Mouse (Mus musculus): Measurements from ENCODE around the gene Luzp1. TPM values are rescaled to one million over a fixed set of nuclear protein-coding genes. Genes with fewer than 3 reads are reported as not detected.

Gene Luzp1
- polyA plus RNA-seq, 1 experiment from 2014 or later: 124 TPM

- Histone ChIP-seq H3K4me3 (peak overlapping the region; percentile 70; the same call in 1 of the 2 replicates), H3K4me1 (peaks cover 20% of the 10 kb centered on the region), H3K27me3 (peaks cover 31% of the 10 kb centered on the region), H3K9me3 (no peaks in the 10 kb centered on the region), H3K27ac (no peak overlapping the region), H3K36me3 (no peaks in the 10 kb centered on the region), H3K4me2 (replicated peaks) (peak overlapping the region; percentile 95), H3K9ac (no peak overlapping the region)
- ATAC-seq (ENCODE audit: insufficient number of reproducible peaks, insufficient read depth, low FRiP score, low TSS enrichment): no peak
- WGBS: 16% methylated on average over 9 of the region's 9 CpGs
Observed at GRCm38 (mm10) chr4:136463436-136463835, 6.1 kb upstream of the Luzp1 start.

GRCm38 (mm10) chr4:136466226-136466625 lies 3.3 kb upstream of the Luzp1 start:
- peaks cover 25% of the 10 kb centered on the region for H3K27me3 ChIP-seq
- no peak overlapping the region for H3K4me3 ChIP-seq
- 0 out of 2 replicates have a peak overlapping the region, but pooled peaks have one; percentile 17 for H3K27ac ChIP-seq
- ATAC-seq (ENCODE audit: insufficient number of reproducible peaks, insufficient read depth, low FRiP score, low TSS enrichment): no peak
- H3K9me3 ChIP-seq: no peaks in the 10 kb centered on the region
- H3K4me1 ChIP-seq: peaks cover 23% of the 10 kb centered on the region
- H3K4me2 ChIP-seq (replicated peaks): 0 out of 2 replicates have a peak overlapping the region, but pooled peaks have one; percentile 7
- H3K36me3 ChIP-seq: no peaks in the 10 kb centered on the region
- WGBS: 45% methylated on average over 4 of the region's 4 CpGs
- H3K9ac ChIP-seq: no peak overlapping the region

- peaks cover 20% of the 10 kb centered on the region for H3K4me1 ChIP-seq
- peaks cover 6% of the 10 kb centered on the region for H3K27me3 ChIP-seq
- ATAC-seq (ENCODE audit: insufficient number of reproducible peaks, insufficient read depth, low FRiP score, low TSS enrichment): no peak
- H3K9ac ChIP-seq: no peak overlapping the region
- H3K27ac ChIP-seq: peak overlapping the region; percentile 95; the same call in 1 of the 2 replicates
- H3K36me3 ChIP-seq: no peaks in the 10 kb centered on the region
- H3K4me3 ChIP-seq: peak overlapping the region; percentile 93; the same call in 1 of the 2 replicates
- no peaks in the 10 kb centered on the region for H3K9me3 ChIP-seq
- 79% methylated on average over 14 of the region's 14 CpGs for WGBS
- peak overlapping the region; percentile 68; the same call in 1 of the 2 replicates for H3K4me2 ChIP-seq (replicated peaks)
Observed at GRCm38 (mm10) chr4:136468553-136469327, 821 bp upstream of the Luzp1 start.

GRCm38 (mm10) chr4:136469941-136470346 lies 383 bp downstream of the Luzp1 start:
- Histone ChIP-seq H3K36me3 (no peaks in the 10 kb centered on the region), H3K4me1 (peaks cover 20% of the 10 kb centered on the region), H3K4me2 (replicated peaks) (peak overlapping the region; percentile 68), H3K27ac (peak overlapping the region; percentile 95), H3K9ac (peak overlapping the region; percentile 92), H3K4me3 (peak overlapping the region; percentile 93), H3K27me3 (no peaks in the 10 kb centered on the region; the same call in 1 of the 2 replicates), H3K9me3 (no peaks in the 10 kb centered on the region)
- peak; percentile 73 for ATAC-seq (ENCODE audit: insufficient number of reproducible peaks, insufficient read depth, low FRiP score, low TSS enrichment)
- under 1% methylated on average over 42 of the region's 55 CpGs for WGBS

GRCm38 (mm10) chr4:136470347-136471071 lies 948 bp downstream of the Luzp1 start:
- WGBS: 1% methylated on average over 56 of the region's 58 CpGs
- Histone ChIP-seq H3K4me1 (peaks cover 20% of the 10 kb centered on the region), H3K4me3 (peak overlapping the region; percentile 93), H3K27me3 (no peaks in the 10 kb centered on the region), H3K27ac (peak overlapping the region; percentile 95), H3K4me2 (replicated peaks) (peak overlapping the region; percentile 68), H3K36me3 (no peaks in the 10 kb centered on the region), H3K9ac (peak overlapping the region; percentile 92), H3K9me3 (no peaks in the 10 kb centered on the region)
- peak; percentile 29; the same call in 1 of the 2 replicates for ATAC-seq (ENCODE audit: insufficient number of reproducible peaks, insufficient read depth, low FRiP score, low TSS enrichment)

- Histone ChIP-seq H3K9me3 (no peaks in the 10 kb centered on the region), H3K36me3 (no peaks in the 10 kb centered on the region), H3K4me1 (peaks cover 7% of the 10 kb centered on the region), H3K27me3 (no peaks in the 10 kb centered on the region), H3K27ac (no peak overlapping the region), H3K4me3 (no peak overlapping the region), H3K4me2 (replicated peaks) (no peak overlapping the region), H3K9ac (no peak overlapping the region)
- no peak for ATAC-seq (ENCODE audit: insufficient number of reproducible peaks, insufficient read depth, low FRiP score, low TSS enrichment)
- WGBS: 100% methylated on average over 1 of the region's 1 CpGs
Observed at GRCm38 (mm10) chr4:136476692-136477091, 7.1 kb downstream of the Luzp1 start.

GRCm38 (mm10) chr4:136486549-136486948 lies 17.0 kb downstream of the Luzp1 start:
- Histone ChIP-seq H3K4me3 (no peak overlapping the region), H3K27me3 (no peaks in the 10 kb centered on the region), H3K9me3 (no peaks in the 10 kb centered on the region), H3K4me1 (no peaks in the 10 kb centered on the region), H3K9ac (no peak overlapping the region), H3K4me2 (replicated peaks) (no peak overlapping the region), H3K36me3 (no peaks in the 10 kb centered on the region), H3K27ac (no peak overlapping the region)
- WGBS: 85% methylated on average over 2 of the region's 2 CpGs
- ATAC-seq (ENCODE audit: insufficient number of reproducible peaks, insufficient read depth, low FRiP score, low TSS enrichment): no peak

GRCm38 (mm10) chr4:136495993-136496392 lies 26.4 kb downstream of the Luzp1 start:
- H3K9ac ChIP-seq: no peak overlapping the region
- H3K27me3 ChIP-seq: no peaks in the 10 kb centered on the region
- no peak overlapping the region for H3K4me2 ChIP-seq (replicated peaks)
- no peak for ATAC-seq (ENCODE audit: insufficient number of reproducible peaks, insufficient read depth, low FRiP score, low TSS enrichment)
- no peaks in the 10 kb centered on the region for H3K36me3 ChIP-seq
- H3K27ac ChIP-seq: no peak overlapping the region
- H3K4me3 ChIP-seq: no peak overlapping the region
- no peaks in the 10 kb centered on the region for H3K9me3 ChIP-seq
- H3K4me1 ChIP-seq: no peaks in the 10 kb centered on the region

- Histone ChIP-seq H3K36me3 (no peaks in the 10 kb centered on the region), H3K4me1 (no peaks in the 10 kb centered on the region; the same call in 1 of the 2 replicates), H3K4me3 (no peak overlapping the region), H3K4me2 (replicated peaks) (no peak overlapping the region), H3K27ac (no peak overlapping the region), H3K9ac (no peak overlapping the region), H3K9me3 (no peaks in the 10 kb centered on the region), H3K27me3 (no peaks in the 10 kb centered on the region)
- no peak for ATAC-seq (ENCODE audit: insufficient number of reproducible peaks, insufficient read depth, low FRiP score, low TSS enrichment)
- 62% methylated on average over 2 of the region's 2 CpGs for WGBS
Observed at GRCm38 (mm10) chr4:136505426-136506215, 36.1 kb downstream of the Luzp1 start.

GRCm38 (mm10) chr4:136509857-136510256 lies 40.3 kb downstream of the Luzp1 start:
- Histone ChIP-seq H3K27ac (no peak overlapping the region), H3K36me3 (no peaks in the 10 kb centered on the region), H3K9me3 (no peaks in the 10 kb centered on the region), H3K4me1 (peaks cover 14% of the 10 kb centered on the region; the same call in 1 of the 2 replicates), H3K4me3 (no peak overlapping the region), H3K4me2 (replicated peaks) (no peak overlapping the region), H3K9ac (no peak overlapping the region), H3K27me3 (no peaks in the 10 kb centered on the region)
- no peak for ATAC-seq (ENCODE audit: insufficient number of reproducible peaks, insufficient read depth, low FRiP score, low TSS enrichment)
- WGBS: 61% methylated on average over 1 of the region's 1 CpGs

GRCm38 (mm10) chr4:136511708-136512107 lies 42.1 kb downstream of the Luzp1 start:
- H3K9me3 ChIP-seq: no peaks in the 10 kb centered on the region
- no peak overlapping the region for H3K9ac ChIP-seq
- no peak overlapping the region for H3K4me3 ChIP-seq
- no peak overlapping the region for H3K4me2 ChIP-seq (replicated peaks)
- peaks cover 22% of the 10 kb centered on the region for H3K4me1 ChIP-seq
- H3K36me3 ChIP-seq: no peaks in the 10 kb centered on the region
- H3K27me3 ChIP-seq: no peaks in the 10 kb centered on the region
- H3K27ac ChIP-seq: no peak overlapping the region
- 54% methylated on average over 4 of the region's 4 CpGs for WGBS
- ATAC-seq (ENCODE audit: insufficient number of reproducible peaks, insufficient read depth, low FRiP score, low TSS enrichment): no peak

Measured in embryonic facial prominence, embryonic 12.5 days (tissue).